Mouse (Mus musculus): ENCODE measurements at regions not wholly inside any gene's neighbourhood (a gene's known extent, or its start where the extent isn't known, plus 50 kb on each side); places are given as distances from the start of the nearest gene placed in this dataset.

DNA sequence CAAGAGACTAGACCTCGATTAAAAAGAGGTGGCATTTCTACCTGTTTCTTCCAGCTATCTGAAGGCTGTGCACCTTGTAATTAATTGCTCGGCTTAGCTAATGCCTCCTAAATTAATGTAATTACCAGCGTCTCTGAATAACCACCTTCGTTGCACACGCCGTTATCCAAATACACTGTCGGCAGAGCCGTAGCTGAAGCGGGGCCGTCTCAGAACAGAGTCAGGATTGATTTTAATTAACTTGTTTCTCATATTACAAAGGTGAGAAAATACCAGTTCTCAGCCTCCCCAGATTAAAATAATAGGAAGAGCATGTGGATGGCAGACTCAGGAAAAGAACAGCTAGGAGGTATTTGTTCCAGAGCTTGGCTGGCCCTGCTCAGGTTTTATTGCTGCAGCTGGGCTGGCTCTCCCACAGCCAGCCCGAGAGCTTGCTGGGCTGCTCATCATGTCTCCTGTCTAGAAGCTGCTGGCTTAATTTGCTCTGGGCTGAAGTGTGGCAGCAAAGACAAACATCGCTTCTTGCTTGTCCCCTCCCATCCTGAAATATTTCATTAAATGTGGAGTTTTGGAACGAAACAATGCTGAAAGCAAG is 282.5 kb downstream of the Cbln1 start:
- TF ChIP-seq CTCF (IDR thresholded peaks at IDR 0.05; ENCODE audit: insufficient read depth, low read length) = no peak
- no peak for TF ChIP-seq POLR2A (IDR thresholded peaks at IDR 0.05; ENCODE audit: borderline replicate concordance, extremely low read depth, low read depth, low read length)

Measured in lung, adult 2 months (tissue).